Comparison of ENCODE assay signal across 9 mouse cellular contexts in genomic region chr7:35545881-35546280, GRCm38 (mm10). TPM values are rescaled to one million over a fixed set of nuclear protein-coding genes. Genes with fewer than 3 reads are reported as not detected.
A peak's percentile ranks its signal among the peaks of the same experiment; 100 is the strongest.
DNase-seq lines count a peak whose midpoint lies in the region; ATAC-seq and TF ChIP-seq lines count a peak whose summit lies in the region.
"Had no signal": no experiment of that assay in that cellular context is flagged by ENCODE, and none has a peak within 500 bp of the region (broad histone marks: within the 10 kb centered on the region; RNA-seq: fewer than 3 reads in every experiment).

No protein-coding gene starts in this region.

- WGBS in cerebellum, adult 2 months, result 29% methylated on average over 4 of the region's 4 CpGs
- 32% methylated on average over 4 of the region's 4 CpGs for WGBS in limb, embryonic 15.5 days

- H3K27ac ChIP-seq in MEL (ENCODE audit: control insufficient read depth, low read depth, low read length), result no peak overlapping the region
- no peak overlapping the region for H3K27ac ChIP-seq in cerebellum, adult 2 months (ENCODE audit: insufficient read depth, low read length)
- no peak overlapping the region for H3K27ac ChIP-seq in limb, embryonic 15.5 days
- H3K27ac ChIP-seq: limb, embryonic 12.5 days had no signal

- DNase-seq in A20 (ENCODE audit: low read depth, low spot score) (peak; percentile 69), MEL (ENCODE audit: low read depth, low spot score) (peak; percentile 86)
- DNase-seq in cerebellum, adult 2 months, result peak; percentile 52 to 58
- peak; percentile 41 to 48 for DNase-seq in frontal cortex, postnatal 10 days (ENCODE audit: low spot score in 2 of 2)
- peak; percentile 87 for DNase-seq in kidney, adult 9 months
- peak; percentile 44 to 57 for DNase-seq in natural killer cell, adult 2 months (ENCODE audit: low spot score in 2 of 2)
- DNase-seq in thymus, postnatal 14 days, result peak; percentile 64

- H3K9me3 ChIP-seq in MEL (replicated peaks; ENCODE audit: insufficient read depth, low read length), result no peaks in the 10 kb centered on the region
- no peaks in the 10 kb centered on the region for H3K9me3 ChIP-seq in limb, embryonic 15.5 days
- H3K9me3 ChIP-seq: limb, embryonic 12.5 days had no signal

- no peak overlapping the region for H3K4me3 ChIP-seq in MEL (ENCODE audit: control insufficient read depth in 1 of 2, insufficient read depth in 1 of 2, low read depth in 2 of 2, low read length in 2 of 2)
- no peak overlapping the region for H3K4me3 ChIP-seq in cerebellum, adult 2 months (replicated peaks; ENCODE audit: insufficient read depth, low read depth, low read length)
- H3K4me3 ChIP-seq in limb, embryonic 15.5 days, result no peak overlapping the region
- H3K4me3 ChIP-seq: limb, embryonic 12.5 days had no signal

- H3K9ac ChIP-seq in MEL (ENCODE audit: control insufficient read depth, low read depth, low read length, poor library complexity, severe bottlenecking), result no peak overlapping the region
- H3K9ac ChIP-seq in limb, embryonic 15.5 days, result no peak overlapping the region
- H3K9ac ChIP-seq: limb, embryonic 12.5 days had no signal

- peak; percentile 82 to 96 (median 93) for TF ChIP-seq CTCF in MEL (IDR thresholded peaks at IDR 0.05 in 2 of 3, conservative IDR thresholded peaks at IDR 0.05 in 1 of 3; ENCODE audit: control insufficient read depth in 1 of 3, insufficient read depth in 1 of 3, low read depth in 2 of 3, low read length in 3 of 3, poor library complexity in 1 of 3, severe bottlenecking in 1 of 3)
- peak; percentile 75; the same call in 1 of the 2 replicates for TF ChIP-seq CTCF in cerebellum, adult 2 months (IDR thresholded peaks at IDR 0.05; ENCODE audit: borderline replicate concordance, insufficient read depth, low read depth, low read length)

- H3K36me3 ChIP-seq in MEL (ENCODE audit: control insufficient read depth in 1 of 2, insufficient read depth in 2 of 2, low read length in 2 of 2), result peaks cover 0 to 10% of the 10 kb centered on the region in 2 experiments; a peak in 2 of 4 replicates
- H3K36me3 ChIP-seq in limb, embryonic 15.5 days, result peaks cover 28% of the 10 kb centered on the region

- 0 out of 2 replicates have a peak, but pooled peaks have one; percentile 61 for ATAC-seq in limb, embryonic 15.5 days (ENCODE audit: insufficient number of reproducible peaks, low FRiP score, low TSS enrichment, low read depth)

- TF ChIP-seq RAD21 in MEL (IDR thresholded peaks at IDR 0.05; ENCODE audit: low read depth, low read length), result peak; percentile 75

- no peak for TF ChIP-seq EP300 in MEL (IDR thresholded peaks at IDR 0.05; ENCODE audit: low read depth in 1 of 2, low read length in 2 of 2)

- H3K27me3 ChIP-seq in MEL (ENCODE audit: control insufficient read depth in 1 of 2, insufficient read depth in 2 of 2, low read length in 2 of 2), result no peaks in the 10 kb centered on the region
- H3K27me3 ChIP-seq in cerebellum, adult 2 months (ENCODE audit: control insufficient read depth, insufficient read depth, low read length), result no peaks in the 10 kb centered on the region
- no peaks in the 10 kb centered on the region for H3K27me3 ChIP-seq in limb, embryonic 15.5 days
- H3K27me3 ChIP-seq: limb, embryonic 12.5 days had no signal

- no peak overlapping the region for H3K4me2 ChIP-seq in limb, embryonic 15.5 days
- H3K4me2 ChIP-seq: limb, embryonic 12.5 days had no signal

- no peaks in the 10 kb centered on the region for H3K79me2 ChIP-seq in MEL (ENCODE audit: control insufficient read depth, insufficient read depth, low read length, poor library complexity)

- peak in 1 of 2 experiments; percentile 23; a peak in 1 of 4 replicates for TF ChIP-seq POLR2A in MEL (IDR thresholded peaks at IDR 0.05; ENCODE audit: control insufficient read depth in 1 of 2, insufficient read depth in 1 of 2, low read depth in 1 of 2, low read length in 2 of 2, poor library complexity in 1 of 2)
- TF ChIP-seq POLR2A in cerebellum, adult 2 months (IDR thresholded peaks at IDR 0.05; ENCODE audit: borderline replicate concordance, insufficient read depth, low read length), result no peak

- no peaks in the 10 kb centered on the region for H3K4me1 ChIP-seq in MEL (ENCODE audit: control insufficient read depth in 1 of 2, insufficient read depth in 2 of 2, low read length in 2 of 2)
- no peaks in the 10 kb centered on the region for H3K4me1 ChIP-seq in cerebellum, adult 2 months (ENCODE audit: control insufficient read depth, insufficient read depth, low read length)
- H3K4me1 ChIP-seq in limb, embryonic 15.5 days, result no peaks in the 10 kb centered on the region
- H3K4me1 ChIP-seq: limb, embryonic 12.5 days had no signal

TF ChIP-seq in MEL, 35 proteins besides CTCF, POLR2A, EP300 and RAD21:
- TF ChIP-seq ETS1 (IDR thresholded peaks at IDR 0.05; ENCODE audit: low read depth, low read length) (no peak), JUND (IDR thresholded peaks at IDR 0.05; ENCODE audit: low read depth, low read length) (0 out of 2 replicates have a peak, but pooled peaks have one; percentile 11), ZC3H11A (IDR thresholded peaks at IDR 0.05; ENCODE audit: low read depth, low read length) (peak; percentile 59; the same call in 1 of the 2 replicates), MAFK (IDR thresholded peaks at IDR 0.05; ENCODE audit: borderline replicate concordance, low read depth, low read length) (no peak), KAT2A (conservative IDR thresholded peaks at IDR 0.05; ENCODE audit: low read depth, low read length) (no peak), SMC3 (IDR thresholded peaks at IDR 0.05; ENCODE audit: low read depth, low read length) (peak; percentile 90)
TF ChIP-seq in MEL: peak in this region for 3.

RNA-seq across cellular contexts. Expression of gene Tdrd12, which starts 8.3 kb away (rescaled TPM):
- 0.26 and 0.50 TPM in 2 replicates for total RNA-seq in MEL (2012; rRNA removed)
- under 1 TPM in 1 of 2 experiments, not detected in 1; 0.25 TPM for polyA plus RNA-seq in MEL (2012; ENCODE audit: insufficient read depth in 1 of 2, insufficient read length in 2 of 2, low read depth in 1 of 2, low replicate concordance in 2 of 2, missing spikeins in 1 of 2)
- 0.35 and 0.54 TPM in 2 replicates for polyA plus RNA-seq in cerebellum, adult 2 months (2012; rRNA removed)
- 0.19 and 0.36 TPM in 2 replicates for polyA plus RNA-seq in limb, embryonic 15.5 days (2015; fragmentation: Nextera tagmentation; extraction: Ambion mirVana)

RNA-seq across cellular contexts. Expression of gene Nudt19, which starts 10.2 kb away (rescaled TPM):
- total RNA-seq in MEL (2012; rRNA removed), result 83.2 and 89.1 TPM in 2 replicates
- 100 to 1,000 TPM in 1 of 2 experiments, 10 to 100 TPM in 1; 67.6 to 631 TPM for polyA plus RNA-seq in MEL (2012; ENCODE audit: insufficient read depth in 1 of 2, insufficient read length in 2 of 2, low read depth in 1 of 2, low replicate concordance in 2 of 2, missing spikeins in 1 of 2)
- 88.4 and 103 TPM in 2 replicates for polyA plus RNA-seq in cerebellum, adult 2 months (2012; rRNA removed)
- 47.5 and 49.3 TPM in 2 replicates for polyA plus RNA-seq in limb, embryonic 15.5 days (2015; fragmentation: Nextera tagmentation; extraction: Ambion mirVana)

RNA-seq across cellular contexts. Expression of gene Rgs9bp, which starts 39.5 kb away (rescaled TPM):
- 0.10 and 0.12 TPM in 2 replicates for total RNA-seq in MEL (2012; rRNA removed)
- under 1 TPM in 1 of 2 experiments, not detected in 1; 0.43 TPM for polyA plus RNA-seq in MEL (2012; ENCODE audit: insufficient read depth in 1 of 2, insufficient read length in 2 of 2, low read depth in 1 of 2, low replicate concordance in 2 of 2, missing spikeins in 1 of 2)
- 0.03 and 0.07 TPM in 2 replicates for polyA plus RNA-seq in cerebellum, adult 2 months (2012; rRNA removed)
- 0.52 and 0.63 TPM in 2 replicates for polyA plus RNA-seq in limb, embryonic 15.5 days (2015; fragmentation: Nextera tagmentation; extraction: Ambion mirVana)

RNA-seq across cellular contexts. Expression of gene Ankrd27, which starts 40.2 kb away (rescaled TPM):
- total RNA-seq in MEL (2012; rRNA removed), result 74.2 and 74.9 TPM in 2 replicates
- polyA plus RNA-seq in MEL (2012; ENCODE audit: insufficient read depth in 1 of 2, insufficient read length in 2 of 2, low read depth in 1 of 2, low replicate concordance in 2 of 2, missing spikeins in 1 of 2), result 100 to 1,000 TPM in 1 of 2 experiments, 10 to 100 TPM in 1; 49.0 to 103 TPM
- polyA plus RNA-seq in cerebellum, adult 2 months (2012; rRNA removed), result 23.5 and 25.0 TPM in 2 replicates
- 54.4 and 55.0 TPM in 2 replicates for polyA plus RNA-seq in limb, embryonic 15.5 days (2015; fragmentation: Nextera tagmentation; extraction: Ambion mirVana)
